Mouse (Mus musculus) central nervous system, embryonic 11.5 days (tissue): ENCODE data around the gene Ephx1. TPM values are rescaled to one million over a fixed set of nuclear protein-coding genes. Genes with fewer than 3 reads are reported as not detected.

Experiments used
- polyA plus RNA-seq: library from polyadenylated mRNA; depleted of rRNA; stranded (reverse); fragments of >200 nt; gene quantifications from 2 replicates; pipeline ENCODE4 v1.2.3, GENCODE M21; 2012; rRNA removed

Gene Ephx1
- 0.95 and 1.4 TPM in 2 replicates for polyA plus RNA-seq

GRCm38 (mm10) chr1:181020756-181021487 is at the start of gene Ephx1:
Gene Ephx1, minus strand, starts transcription at chr1:181020904.

DNA sequence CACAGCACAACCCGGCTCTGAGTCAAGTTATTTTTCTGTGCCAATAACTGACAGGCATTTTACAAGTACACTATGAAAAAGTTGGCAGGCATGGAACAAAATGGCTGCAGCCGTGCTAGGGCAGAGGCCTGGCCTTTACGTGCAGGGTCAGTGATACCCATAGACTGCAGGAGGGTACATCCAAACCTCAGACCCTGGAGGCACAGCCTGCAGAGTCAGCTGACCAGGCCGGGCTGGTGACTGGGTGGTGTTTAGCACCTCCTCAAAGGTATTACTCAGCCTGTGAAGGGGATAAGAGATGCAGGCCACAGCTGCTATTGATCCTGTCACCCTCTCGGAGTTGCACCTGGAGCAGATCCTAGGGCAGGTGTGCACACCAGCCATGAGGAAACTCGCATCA is 30.2 kb upstream of the Ephx1 start, which contains the start of gene 9130409I23Rik:
9130409I23Rik (plus strand) TSS at position 301 of the 400 bp plus-strand sequence.

GRCm38 (mm10) chr1:180942166-180943031 is 78.3 kb downstream of the Ephx1 start, which contains the start of gene Tmem63a:
Gene Tmem63a, plus strand, starts transcription at chr1:180942344.

GRCm38 (mm10) chr1:180934467-180935419 is 86.0 kb downstream of the Ephx1 start, which contains the start of gene Lefty1:
Gene Lefty1, plus strand, starts transcription at chr1:180935022.

Other genes starting within 250 kb of the Ephx1 start
- gene H3f3a, start 207.0 kb downstream of the Ephx1 start, polyA plus RNA-seq = 1,782 and 2,303 TPM in 2 replicates
- gene Sde2, start 169.8 kb downstream of the Ephx1 start, polyA plus RNA-seq = 26.9 and 36.6 TPM in 2 replicates
- gene Lefty2, start 127.8 kb downstream of the Ephx1 start, polyA plus RNA-seq = 0.09 TPM in 1 of 2 replicates, not detected in the other
- 56.5 and 60.9 TPM in 2 replicates for gene Pycr2, start 116.6 kb downstream of the Ephx1 start, polyA plus RNA-seq
- gene Lefty1, start 85.9 kb downstream of the Ephx1 start, polyA plus RNA-seq = 1.7 and 2.7 TPM in 2 replicates
- 4.0 and 10.2 TPM in 2 replicates for gene Tmem63a, start 78.6 kb downstream of the Ephx1 start, polyA plus RNA-seq
- gene 9130409I23Rik, start 30.3 kb upstream of the Ephx1 start, polyA plus RNA-seq = not detected in 2 replicates
- gene Nvl, start 123.3 kb upstream of the Ephx1 start, polyA plus RNA-seq = 37.4 and 64.3 TPM in 2 replicates
- gene Cnih4, start 123.8 kb upstream of the Ephx1 start, polyA plus RNA-seq = 30.9 and 33.8 TPM in 2 replicates
- 67.8 and 80.1 TPM in 2 replicates for gene Wdr26, start 191.1 kb upstream of the Ephx1 start, polyA plus RNA-seq